Mouse (Mus musculus) MEL (cell line): Measurements from ENCODE around the gene Tprn. TPM values are rescaled to one million over a fixed set of nuclear protein-coding genes. Genes with fewer than 3 reads are reported as not detected.

Experiments
- DNase-seq: peaks from one replicate; pipeline ENCODE4 v3.0.0; 2011; ENCODE audit warnings: low read depth, low spot score
- H3K27ac ChIP-seq: 2 replicates; pipeline ENCODE4 v1.5.1; 2012; ENCODE audit warnings: low read depth, mild to moderate bottlenecking, control low read depth, low read length, moderate library complexity; ENCODE audit not compliant: control insufficient read depth
- H3K27me3 ChIP-seq, 2 experiments: fragments of 150-350 bp in 1 of 2; sonication (generic) in 1 of 2; 2 replicates each; pipeline ENCODE4 v1.6.1; 2012; ENCODE audit warnings: low read length in 2 of 2, mild to moderate bottlenecking in 2 of 2, improper control_type of control experiment in 1 of 2, moderate library complexity in 1 of 2; ENCODE audit not compliant: insufficient read depth in 2 of 2, control insufficient read depth in 1 of 2
- H3K36me3 ChIP-seq, 2 experiments: 2 replicates each; pipeline ENCODE4 v1.6.1; 2012 to 2014; ENCODE audit warnings: low read length in 2 of 2, improper control_type of control experiment in 1 of 2, inconsistent platforms in 1 of 2, mild to moderate bottlenecking in 1 of 2; ENCODE audit not compliant: insufficient read depth in 2 of 2, control insufficient read depth in 1 of 2
- H3K4me1 ChIP-seq, 2 experiments: fragments of 150-350 bp in 1 of 2; sonication (generic) in 1 of 2; 2 replicates each; pipeline ENCODE4 v1.6.1; 2012; ENCODE audit warnings: low read length in 2 of 2, improper control_type of control experiment in 1 of 2, mild to moderate bottlenecking in 1 of 2; ENCODE audit not compliant: insufficient read depth in 2 of 2, control insufficient read depth in 1 of 2
- H3K4me3 ChIP-seq, 2 experiments: fragments of 150-350 bp in 1 of 2; sonication (generic) in 1 of 2; 2 replicates each; pipeline ENCODE4 v1.5.1; 2012; ENCODE audit warnings: low read depth in 2 of 2, low read length in 2 of 2, mild to moderate bottlenecking in 2 of 2, moderate library complexity in 2 of 2, control low read depth in 1 of 2, improper control_type of control experiment in 1 of 2; ENCODE audit not compliant: control insufficient read depth in 1 of 2, insufficient read depth in 1 of 2
- H3K79me2 ChIP-seq: 2 replicates; pipeline ENCODE4 v1.6.1; 2012; ENCODE audit warnings: mild to moderate bottlenecking, low read length, moderate library complexity; ENCODE audit not compliant: control insufficient read depth, poor library complexity, insufficient read depth
- H3K9ac ChIP-seq: 2 replicates; pipeline ENCODE4 v1.6.1; 2012; ENCODE audit warnings: low read depth, mild to moderate bottlenecking, control low read depth, low read length, moderate library complexity; ENCODE audit not compliant: control insufficient read depth, poor library complexity, severe bottlenecking
- H3K9me3 ChIP-seq: fragments of 150-350 bp; sonication (generic); replicated peaks from 2 replicates; pipeline ENCODE4 v1.6.1; 2012; ENCODE audit warnings: mild to moderate bottlenecking, low read length, improper control_type of control experiment, moderate library complexity; ENCODE audit not compliant: insufficient read depth
- BHLHE40 ChIP-seq: IDR thresholded peaks from 2 replicates; pipeline ENCODE4 v1.6.1; 2012; ENCODE audit warnings: low read depth, mild to moderate bottlenecking, inconsistent platforms, low read length, improper control_type of control experiment, borderline replicate concordance
- CHD1 ChIP-seq: IDR thresholded peaks from 2 replicates; pipeline ENCODE4 v1.6.1; 2012; ENCODE audit warnings: low read depth, mild to moderate bottlenecking, inconsistent platforms, low read length, improper control_type of control experiment
- E2F4 ChIP-seq: IDR thresholded peaks from 2 replicates; pipeline ENCODE4 v1.6.1; 2011; ENCODE audit warnings: low read depth, low read length, improper control_type of control experiment, borderline replicate concordance
- GABPA ChIP-seq: IDR thresholded peaks from 2 replicates; pipeline ENCODE4 v1.6.1; 2012; ENCODE audit warnings: low read depth, mild to moderate bottlenecking, inconsistent platforms, low read length, improper control_type of control experiment, moderate library complexity
- GATA1 ChIP-seq: IDR thresholded peaks from 2 replicates; pipeline ENCODE4 v1.6.1; 2011; ENCODE audit warnings: low read depth, low read length, improper control_type of control experiment
- HCFC1 ChIP-seq: IDR thresholded peaks from 2 replicates; pipeline ENCODE4 v1.6.1; 2012; ENCODE audit warnings: low read depth, mild to moderate bottlenecking, inconsistent platforms, low read length, improper control_type of control experiment, moderate library complexity
- JUND ChIP-seq: IDR thresholded peaks from 2 replicates; pipeline ENCODE4 v1.6.1; 2011; ENCODE audit warnings: low read depth, mild to moderate bottlenecking, improper control_type of control experiment, low read length
- MAFK ChIP-seq: IDR thresholded peaks from 2 replicates; pipeline ENCODE4 v1.6.1; 2011; ENCODE audit warnings: low read depth, mild to moderate bottlenecking, low read length, improper control_type of control experiment, borderline replicate concordance
- MAX ChIP-seq: IDR thresholded peaks from 2 replicates; pipeline ENCODE4 v1.6.1; 2011; ENCODE audit warnings: low read length, improper control_type of control experiment
- MYB ChIP-seq: IDR thresholded peaks from 2 replicates; pipeline ENCODE4 v1.6.1; 2011; ENCODE audit warnings: mild to moderate bottlenecking, low read depth, low read length, improper control_type of control experiment
- NRF1 ChIP-seq: IDR thresholded peaks from 2 replicates; pipeline ENCODE4 v1.6.1; 2014; ENCODE audit warnings: low read depth, mild to moderate bottlenecking, inconsistent platforms, low read length, improper control_type of control experiment, moderate library complexity; ENCODE audit not compliant: poor library complexity, insufficient read depth, severe bottlenecking
- POLR2AphosphoS2 ChIP-seq: IDR thresholded peaks from 2 replicates; pipeline ENCODE4 v1.6.1; 2011; ENCODE audit warnings: low read length, improper control_type of control experiment
- SIN3A ChIP-seq: IDR thresholded peaks from 2 replicates; pipeline ENCODE4 v1.6.1; 2012; ENCODE audit warnings: low read length, improper control_type of control experiment, inconsistent platforms
- TAL1 ChIP-seq: IDR thresholded peaks from 2 replicates; pipeline ENCODE4 v1.6.1; 2012; ENCODE audit warnings: mild to moderate bottlenecking, inconsistent platforms, low read length, moderate library complexity, mixed read lengths
- UBTF ChIP-seq: IDR thresholded peaks from 2 replicates; pipeline ENCODE4 v1.6.1; 2012; ENCODE audit warnings: low read depth, mild to moderate bottlenecking, inconsistent platforms, low read length, improper control_type of control experiment, moderate library complexity, borderline replicate concordance; ENCODE audit not compliant: insufficient read depth
- USF2 ChIP-seq, 2 experiments: IDR thresholded peaks; 2 replicates each; pipeline ENCODE4 v1.6.1; 2011 to 2012; ENCODE audit warnings: improper control_type of control experiment in 2 of 2, low read length in 2 of 2, borderline replicate concordance in 1 of 2, inconsistent platforms in 1 of 2, low read depth in 1 of 2, mild to moderate bottlenecking in 1 of 2; ENCODE audit not compliant: insufficient read depth in 1 of 2
- ZKSCAN1 ChIP-seq: IDR thresholded peaks from 2 replicates; pipeline ENCODE4 v1.6.1; 2012; ENCODE audit warnings: low read depth, mild to moderate bottlenecking, inconsistent platforms, low read length, improper control_type of control experiment, moderate library complexity
- ZMIZ1 ChIP-seq: IDR thresholded peaks from 2 replicates; pipeline ENCODE4 v1.6.1; 2012; ENCODE audit warnings: low read depth, mild to moderate bottlenecking, inconsistent platforms, low read length, improper control_type of control experiment, moderate library complexity
- polyA plus RNA-seq, 2 experiments: library from polyadenylated mRNA; stranded (reverse) in 1 of 2; unstranded in 1 of 2; fragments of >175 nt in 1 of 2; fragments of >200 nt in 1 of 2; gene quantifications; 2 replicates each; pipeline versions ENCODE4 v1.2.1 to v1.2.4; 2012; ENCODE audit warnings: low replicate concordance in 2 of 2, low read depth in 1 of 2; ENCODE audit not compliant: insufficient read length in 2 of 2, insufficient read depth in 1 of 2, missing spikeins in 1 of 2
- total RNA-seq: library from RNA; depleted of rRNA; stranded (reverse); fragments of 300-350 nt; gene quantifications from 2 replicates; pipeline ENCODE4 v1.2.3, GENCODE M21; 2012

Tprn gene
- total and polyA plus RNA-seq, 3 experiments: 32.9 to 50.8 TPM; not detected in 1

DNA sequence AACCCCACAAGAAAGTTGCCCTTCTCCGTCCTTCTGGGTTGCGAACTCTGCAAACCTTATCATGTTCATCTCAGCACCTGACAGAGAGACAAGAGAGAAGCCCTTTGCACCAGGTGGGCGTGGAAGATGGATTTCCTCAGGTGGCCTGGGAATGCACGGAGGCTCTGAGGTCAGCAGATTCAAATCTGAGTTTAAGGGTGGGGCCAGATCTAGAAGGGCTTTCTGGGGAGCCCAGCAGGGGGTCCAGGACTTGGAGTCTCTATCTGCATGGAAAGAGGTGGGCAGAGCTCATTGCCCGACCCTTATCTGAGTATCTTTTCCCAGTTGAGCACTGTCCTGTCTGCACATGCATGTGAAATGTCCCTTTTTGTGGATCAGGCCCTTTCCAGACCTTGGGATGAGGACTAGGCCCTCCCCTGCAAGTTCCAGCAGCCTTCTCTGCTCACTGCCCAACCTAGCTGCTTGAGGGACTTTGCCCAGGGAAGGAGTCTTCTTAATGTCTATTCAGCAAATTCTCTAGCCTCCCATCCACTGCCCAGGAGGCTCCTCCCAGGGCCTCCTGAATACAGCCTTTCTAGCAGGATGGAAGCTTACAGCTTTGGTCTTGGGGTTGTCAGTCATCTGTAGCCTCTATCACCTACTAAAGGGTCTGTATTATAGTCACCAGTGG is 27.7 kb upstream of the Tprn start:
- H3K9ac ChIP-seq: no peak overlapping the region
- TF ChIP-seq MAX: no peak
- TF ChIP-seq GABPA: no peak
- no peak for TF ChIP-seq MAFK
- no peak for TF ChIP-seq E2F4
- TF ChIP-seq JUND: no peak
- TF ChIP-seq ZMIZ1: no peak
- TF ChIP-seq TAL1: no peak
- no peak for TF ChIP-seq HCFC1
- TF ChIP-seq USF2 (IDR thresholded peaks at IDR 0.05; ENCODE audit: borderline replicate concordance in 1 of 2, insufficient read depth in 1 of 2, low read depth in 1 of 2, low read length in 2 of 2): no peak
- no peak for TF ChIP-seq CHD1
- no peak for TF ChIP-seq SIN3A
- TF ChIP-seq ZKSCAN1: no peak
- TF ChIP-seq, all 39 proteins: peak for 0
- H3K27me3 ChIP-seq: no peaks in the 10 kb centered on the region
- no peak overlapping the region for H3K27ac ChIP-seq
- no peak overlapping the region for H3K4me3 ChIP-seq
- peaks cover 6 to 26% of the 10 kb centered on the region in 2 experiments for H3K4me1 ChIP-seq
- no peak for DNase-seq
- H3K9me3 ChIP-seq: no peaks in the 10 kb centered on the region
- H3K36me3 ChIP-seq: peaks cover 0 to 6% of the 10 kb centered on the region in 2 experiments; a peak in 2 of 4 replicates
- no peaks in the 10 kb centered on the region for H3K79me2 ChIP-seq

DNA sequence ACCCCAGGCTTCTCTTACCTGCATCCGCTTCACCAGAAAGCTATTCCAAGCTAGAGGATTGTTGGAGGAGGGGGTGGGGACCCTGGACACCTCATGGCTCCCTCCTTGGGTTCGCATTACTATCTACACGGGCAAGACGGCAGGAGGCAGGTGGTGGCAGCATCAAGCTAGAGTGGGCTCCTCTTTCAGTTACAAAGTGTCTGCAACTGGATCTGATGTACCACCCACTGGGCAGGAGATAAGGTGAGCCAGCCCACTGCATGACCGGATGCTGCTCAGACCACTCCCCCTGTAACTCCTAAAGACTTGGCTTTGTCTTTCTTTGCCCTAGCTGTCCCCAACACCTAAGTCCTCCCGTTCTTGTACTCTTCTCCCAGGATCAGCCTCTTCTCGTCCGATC is 25.8 kb upstream of the Tprn start, which contains the start of gene Rnf224:
Gene Rnf224 (minus strand): TSS at position 174 of the 400 bp plus-strand sequence.
- H3K79me2 ChIP-seq: no peaks in the 10 kb centered on the region; the same call in 1 of the 2 replicates
- H3K36me3 ChIP-seq: peaks cover 0 to 6% of the 10 kb centered on the region in 2 experiments; a peak in 2 of 4 replicates
- H3K27ac ChIP-seq: no peak within 1 kb of the TSS
- no peaks in the 10 kb centered on the region for H3K27me3 ChIP-seq
- H3K9ac ChIP-seq: no peak within 1 kb of the TSS
- no peak within 1 kb of the TSS for H3K4me3 ChIP-seq
- H3K4me1 ChIP-seq: peaks cover 6 to 33% of the 10 kb centered on the region in 2 experiments
- TF ChIP-seq SIN3A: no peak
- TF ChIP-seq ZMIZ1: no peak
- no peak for TF ChIP-seq POLR2AphosphoS2
- no peak for TF ChIP-seq BHLHE40
- no peak for TF ChIP-seq HCFC1
- TF ChIP-seq NRF1: no peak
- no peak for TF ChIP-seq GATA1
- TF ChIP-seq UBTF: no peak
- no peak for TF ChIP-seq MYB
- H3K9me3 ChIP-seq: no peaks in the 10 kb centered on the region
- DNase-seq: no peak
